Mouse (Mus musculus) G1E (cell line): ENCODE results near the gene Ufc1. TPM values are rescaled to one million over a fixed set of nuclear protein-coding genes. Genes with fewer than 3 reads are reported as not detected.

Experiments
- ATAC-seq: 2 replicates; pipeline ENCODE4 v1.8.0; 2016; ENCODE audit warnings: mild to moderate bottlenecking; ENCODE audit not compliant: insufficient number of reproducible peaks, poor library complexity, low FRiP score, severe bottlenecking; ENCODE audit errors: extremely low read depth
- DNase-seq: peaks from one replicate; pipeline ENCODE4 v3.0.0; 2012; ENCODE audit warnings: low spot score
- H3K27me3 ChIP-seq: 2 replicates; pipeline ENCODE4 v1.6.1; 2012; ENCODE audit warnings: mild to moderate bottlenecking, low read length, inconsistent platforms; ENCODE audit not compliant: insufficient read depth
- H3K36me3 ChIP-seq: replicated peaks from 2 replicates; pipeline ENCODE3; 2012; ENCODE audit warnings: mild to moderate bottlenecking, inconsistent platforms
- H3K4me1 ChIP-seq: 2 replicates; pipeline ENCODE4 v1.6.1; 2012; ENCODE audit warnings: low read depth, low read length, inconsistent platforms, mixed read lengths; ENCODE audit not compliant: insufficient read depth
- H3K4me3 ChIP-seq: 2 replicates; pipeline ENCODE4 v1.5.1; 2012; ENCODE audit warnings: low read depth, mild to moderate bottlenecking, inconsistent platforms, low read length, moderate library complexity, mixed read lengths
- H3K9me3 ChIP-seq: replicated peaks from 2 replicates; pipeline ENCODE4 v1.6.1; 2012; ENCODE audit warnings: inconsistent platforms
- CTCF ChIP-seq: IDR thresholded peaks from 2 replicates; pipeline ENCODE4 v1.5.1; 2012; ENCODE audit warnings: low read depth, low read length, inconsistent platforms, mixed read lengths
- GATA1 ChIP-seq: IDR thresholded peaks from 2 replicates; pipeline ENCODE4 v1.6.1; 2012; ENCODE audit warnings: borderline replicate concordance, low read length, inconsistent platforms, mixed read lengths
- GATA2 ChIP-seq: IDR thresholded peaks from 2 replicates; pipeline ENCODE4 v1.6.1; 2012; ENCODE audit warnings: low read depth, low read length, inconsistent platforms, borderline replicate concordance
- POLR2AphosphoS5 ChIP-seq: IDR thresholded peaks from 2 replicates; pipeline ENCODE4 v1.6.1; 2012; ENCODE audit warnings: low read depth, low read length, inconsistent platforms; ENCODE audit not compliant: insufficient replicate concordance
- TAL1 ChIP-seq: conservative IDR thresholded peaks from 2 replicates; pipeline ENCODE4 v1.6.1; 2012; ENCODE audit warnings: low read depth, low read length, inconsistent platforms, mixed read lengths
- polyA plus RNA-seq: library from polyadenylated mRNA; stranded (reverse); fragments of >175 nt; gene quantifications from 2 replicates; pipeline ENCODE4 v1.2.3, GENCODE M21; 2012
- total RNA-seq, 2 experiments: library from RNA; stranded (forward) in 1 of 2; stranded (reverse) in 1 of 2; fragments of 200-1000 nt in 1 of 2; fragments of >200 nt in 1 of 2; fragmentation: Nextera tagmentation in 1 of 2; gene quantifications; 2 replicates each; pipeline ENCODE4 v1.2.3; 2014 to 2017

Ufc1 gene
- total RNA-seq (2014; fragmentation: Nextera tagmentation) (33.4 and 34.3 TPM in 2 replicates), total RNA-seq (2017) (96.2 and 111 TPM in 2 replicates), polyA plus RNA-seq (38.5 and 47.9 TPM in 2 replicates)

DNA sequence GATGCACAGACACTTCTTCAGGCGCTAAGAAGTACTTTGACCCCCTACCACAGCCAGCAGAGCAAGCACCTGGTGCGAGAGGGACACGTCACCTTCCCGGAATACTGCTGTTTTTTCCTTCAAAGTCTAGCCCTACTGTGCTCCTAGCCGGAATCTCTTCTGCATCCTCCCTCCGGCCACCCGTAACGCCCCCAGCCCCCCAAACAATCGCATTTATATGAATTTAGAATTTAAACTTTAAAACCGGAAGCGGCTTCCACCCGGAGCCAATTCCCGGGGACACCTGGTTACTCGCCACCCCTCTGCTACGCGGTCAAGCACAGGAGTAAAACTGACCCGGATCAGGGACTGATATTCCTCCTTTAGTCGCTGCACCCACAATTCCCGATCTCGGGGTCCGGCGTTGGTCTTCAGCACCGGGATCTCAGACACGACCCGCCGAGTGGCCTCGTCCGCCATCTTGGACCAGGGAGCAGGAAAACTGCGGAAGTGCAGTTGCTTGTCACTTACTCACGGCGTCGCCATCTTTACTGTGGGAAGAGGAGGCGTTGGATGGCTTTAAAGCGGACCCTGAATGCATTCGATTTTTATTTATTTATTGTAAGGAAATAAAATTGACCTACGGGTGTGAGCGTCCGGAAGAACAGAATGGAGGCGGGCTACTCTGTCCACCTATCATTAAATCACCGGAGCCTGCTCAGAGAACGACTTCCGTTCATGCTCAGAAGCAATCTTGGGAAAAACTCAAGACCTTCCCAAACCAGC lies at the start of gene Ufc1:
Gene Ufc1 (minus strand): TSS at position 727 of the 765 bp plus-strand sequence.
- DNase-seq = peak; percentile 58
- H3K9me3 ChIP-seq = no peaks in the 10 kb centered on the region
- H3K27me3 ChIP-seq = no peaks in the 10 kb centered on the region
- peak within 1 kb of the TSS; percentile 80 for H3K4me3 ChIP-seq
- peaks cover 23% of the 10 kb centered on the region for H3K4me1 ChIP-seq
- ATAC-seq = peak; percentile 79
- no peak for TF ChIP-seq GATA1
- TF ChIP-seq GATA2 = no peak
- TF ChIP-seq CTCF = no peak
- TF ChIP-seq TAL1 = no peak
- no peak for TF ChIP-seq POLR2AphosphoS5
- H3K36me3 ChIP-seq = peaks cover 19% of the 10 kb centered on the region

DNA sequence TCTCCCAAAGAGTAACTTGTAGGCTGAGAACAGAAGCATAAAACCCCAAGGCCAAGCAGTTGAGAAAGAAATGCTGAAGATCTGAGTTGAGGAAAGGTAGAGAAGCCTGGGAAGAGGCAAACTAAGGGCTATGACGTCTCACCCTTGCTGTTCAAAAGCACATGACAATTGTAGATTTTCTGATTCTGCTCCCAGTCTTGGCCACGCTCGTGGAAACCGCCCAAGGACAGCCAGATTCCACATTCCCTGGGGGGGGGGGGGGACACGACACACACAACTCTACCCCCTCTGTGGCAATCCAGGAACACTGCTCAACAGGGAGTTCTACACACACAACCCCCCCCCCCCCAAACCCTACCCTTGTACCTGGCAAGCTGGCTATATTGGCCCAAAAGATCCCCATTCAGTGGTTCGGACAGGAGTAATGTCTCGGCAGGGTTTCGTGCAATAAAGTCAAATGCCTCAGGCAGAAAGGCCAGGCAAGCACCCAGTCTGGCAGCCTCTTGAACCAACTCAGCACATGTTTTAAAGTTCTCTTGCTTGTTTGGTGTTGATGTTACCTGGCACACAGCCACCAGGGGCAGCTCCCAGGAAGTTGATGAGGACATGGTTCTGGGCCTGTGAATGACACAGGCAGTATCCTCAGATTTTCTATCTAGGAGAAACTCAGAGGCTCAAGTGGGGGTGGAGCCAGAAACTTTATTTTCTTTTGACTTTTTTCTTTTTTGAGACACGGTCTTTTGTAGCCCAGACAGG lies 49.3 kb upstream of the Ufc1 start:
- H3K4me1 ChIP-seq = peaks cover 41% of the 10 kb centered on the region
- DNase-seq = no peak
- no peak for ATAC-seq
- H3K9me3 ChIP-seq = no peaks in the 10 kb centered on the region
- TF ChIP-seq GATA1 (no peak), GATA2 (no peak), TAL1 (no peak), CTCF (no peak), POLR2AphosphoS5 (no peak)
- H3K4me3 ChIP-seq = no peak overlapping the region; the same call in 1 of the 2 replicates
- H3K27me3 ChIP-seq = no peaks in the 10 kb centered on the region
- peaks cover 76% of the 10 kb centered on the region for H3K36me3 ChIP-seq

GRCm38 (mm10) chr1:171342262-171343207 lies 47.7 kb upstream of the Ufc1 start:
- Histone ChIP-seq H3K27me3 (no peaks in the 10 kb centered on the region), H3K4me3 (no peak overlapping the region), H3K36me3 (peaks cover 77% of the 10 kb centered on the region), H3K9me3 (no peaks in the 10 kb centered on the region), H3K4me1 (peaks cover 29% of the 10 kb centered on the region)
- ATAC-seq (no peak), DNase-seq (no peak)
- no peak for TF ChIP-seq GATA1
- no peak for TF ChIP-seq POLR2AphosphoS5
- no peak for TF ChIP-seq CTCF

DNA sequence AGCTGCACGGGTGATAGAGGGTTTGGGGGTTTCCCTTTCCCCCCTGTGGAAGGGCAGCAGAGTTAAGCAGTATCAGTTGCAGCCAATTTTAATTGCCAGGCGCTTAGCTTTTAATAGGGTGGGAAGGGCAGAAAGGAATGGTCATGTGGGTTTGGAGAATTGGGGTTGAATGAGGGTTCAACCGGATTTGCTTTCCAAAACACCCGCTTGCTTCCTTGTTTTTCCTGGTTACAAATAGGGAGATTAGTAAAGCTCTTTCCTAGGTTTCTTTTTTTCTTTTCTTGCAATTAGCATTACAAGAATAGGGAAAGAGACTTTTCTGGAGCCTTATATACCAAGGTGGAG lies 35.4 kb upstream of the Ufc1 start:
- no peaks in the 10 kb centered on the region for H3K9me3 ChIP-seq
- ATAC-seq (no peak), DNase-seq (no peak)
- peak overlapping the region; percentile 90 for H3K4me3 ChIP-seq
- peaks cover 54% of the 10 kb centered on the region for H3K4me1 ChIP-seq
- TF ChIP-seq TAL1 (no peak), GATA1 (no peak), GATA2 (no peak), CTCF (no peak), POLR2AphosphoS5 (no peak)
- peaks cover 52% of the 10 kb centered on the region for H3K36me3 ChIP-seq
- no peaks in the 10 kb centered on the region for H3K27me3 ChIP-seq

DNA sequence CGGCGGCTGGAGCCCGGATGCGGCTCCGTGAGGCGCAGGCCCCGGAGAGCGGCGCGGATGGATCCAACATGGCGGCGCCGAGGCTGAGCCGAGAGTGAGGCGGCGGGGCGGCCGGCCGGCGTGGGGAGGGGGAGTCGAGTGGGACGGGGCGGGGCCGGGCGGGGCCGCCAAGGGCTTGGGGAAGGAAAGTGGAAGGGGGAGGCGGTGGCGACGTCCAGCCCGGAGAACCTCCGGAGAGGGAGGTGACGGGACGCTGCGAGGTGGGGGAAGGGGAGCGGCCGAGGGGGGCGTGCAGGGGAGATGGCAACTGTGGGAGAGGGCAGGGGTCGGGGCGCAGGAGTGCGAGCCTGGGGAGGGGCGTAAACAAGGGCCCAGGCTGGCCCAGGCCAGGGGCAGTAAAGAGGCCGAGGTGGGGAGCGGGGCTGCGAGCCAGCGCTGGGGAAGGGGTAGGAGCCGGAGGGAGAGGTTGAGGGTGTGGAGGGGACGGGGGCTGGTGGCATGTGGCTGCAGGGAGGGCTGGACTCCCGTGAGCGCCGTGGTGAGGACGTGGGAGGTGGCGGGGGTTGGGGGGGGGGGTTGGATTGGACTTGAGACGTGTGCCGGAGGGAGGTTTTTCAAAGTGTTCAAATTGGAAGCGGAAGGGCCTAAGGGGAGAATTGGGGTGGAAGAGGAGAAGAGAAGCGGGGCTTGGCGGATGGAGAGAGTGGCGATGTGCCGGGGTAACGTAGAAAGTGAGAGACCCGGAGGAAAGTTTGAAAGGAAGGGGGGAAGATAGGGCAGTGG lies 34.8 kb upstream of the Ufc1 start:
- no peak for TF ChIP-seq POLR2AphosphoS5
- TF ChIP-seq GATA2 = no peak
- TF ChIP-seq GATA1 = no peak
- TF ChIP-seq TAL1 = no peak
- no peak for TF ChIP-seq CTCF
- peak overlapping the region; percentile 90 for H3K4me3 ChIP-seq
- H3K9me3 ChIP-seq = no peaks in the 10 kb centered on the region
- ATAC-seq (no peak), DNase-seq (peak; percentile 79)
- H3K36me3 ChIP-seq = peaks cover 54% of the 10 kb centered on the region
- no peaks in the 10 kb centered on the region for H3K27me3 ChIP-seq
- peaks cover 57% of the 10 kb centered on the region for H3K4me1 ChIP-seq

DNA sequence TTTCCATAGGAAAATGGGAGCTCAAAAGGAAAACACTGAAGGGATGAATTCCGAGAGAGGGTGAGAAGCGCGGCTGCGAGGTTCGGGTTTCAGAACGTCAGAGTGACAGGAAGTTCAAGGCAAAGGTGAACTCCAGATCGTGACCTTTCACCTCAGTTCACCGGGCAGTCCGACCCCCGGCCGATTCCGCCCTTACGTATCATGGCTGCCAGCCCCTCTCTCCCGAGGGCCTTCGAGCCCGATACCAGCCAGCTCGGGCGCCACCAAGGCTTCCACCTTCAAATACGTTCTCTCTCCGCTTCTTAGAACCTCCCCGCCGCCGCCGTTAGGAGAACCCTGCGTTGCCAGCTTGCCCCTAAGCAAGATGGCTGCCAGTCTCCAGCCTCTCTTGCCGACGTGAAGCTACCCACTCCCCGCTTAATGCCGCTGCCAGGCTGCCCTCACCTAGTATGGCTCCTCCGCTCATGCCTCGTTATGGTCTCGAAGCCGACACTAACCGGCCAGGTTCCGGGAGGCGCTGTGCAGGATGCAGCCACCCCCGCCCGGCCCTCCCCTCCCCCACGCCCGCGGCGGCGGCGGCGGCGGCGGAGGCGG lies 34.1 kb upstream of the Ufc1 start, which contains the start of gene Dedd:
Gene Dedd (plus strand): TSS at position 307 of the 594 bp plus-strand sequence.
- Histone ChIP-seq H3K4me3 (peak within 1 kb of the TSS; percentile 90), H3K4me1 (peaks cover 54% of the 10 kb centered on the region), H3K9me3 (no peaks in the 10 kb centered on the region), H3K27me3 (no peaks in the 10 kb centered on the region), H3K36me3 (peaks cover 51% of the 10 kb centered on the region)
- ATAC-seq (peak; percentile 95), DNase-seq (peak; percentile 76)
- TF ChIP-seq POLR2AphosphoS5 (no peak), TAL1 (no peak), GATA2 (no peak), CTCF (no peak), GATA1 (no peak)
